Mouse (Mus musculus) midbrain, embryonic 10.5 days (tissue): ENCODE data around the gene Tdo2. TPM values are rescaled to one million over a fixed set of nuclear protein-coding genes. Genes with fewer than 3 reads are reported as not detected.

Experiments used
- polyA plus RNA-seq: library from polyadenylated mRNA; unstranded; fragments of >200 nt; fragmentation: Nextera tagmentation; extraction: Ambion mirVana; gene quantifications from 2 replicates; pipeline ENCODE4 v1.2.1, GENCODE M21; 2016

The Tdo2 gene
- polyA plus RNA-seq, 1 experiment from 2014 or later: not detected

Other genes starting within 250 kb of the Tdo2 start
- 3.4 and 5.0 TPM in 2 replicates for gene Ctso, start 43.6 kb downstream of the Tdo2 start, polyA plus RNA-seq
- not detected in 2 replicates for gene Asic5, start 6.1 kb upstream of the Tdo2 start, polyA plus RNA-seq
- gene Gucy1b1, start 98.5 kb upstream of the Tdo2 start, polyA plus RNA-seq: 5.6 and 6.8 TPM in 2 replicates
- 2.1 and 3.3 TPM in 2 replicates for gene Gucy1a1, start 169.6 kb upstream of the Tdo2 start, polyA plus RNA-seq